Mouse (Mus musculus) forebrain, embryonic 16.5 days (tissue): ENCODE data around the gene Tmx2. TPM values are rescaled to one million over a fixed set of nuclear protein-coding genes. Genes with fewer than 3 reads are reported as not detected.

Experiments
- ATAC-seq: fragments of 200-750 bp; cut with Nextera tagmentation; 2 replicates; pipeline ENCODE4 v1.8.0; 2017; ENCODE audit warnings: mild to moderate bottlenecking, moderate library complexity
- H3K27ac ChIP-seq: fragments of 300-500 bp; sonication (generic); 2 replicates; pipeline ENCODE4 v1.5.1; 2014; ENCODE audit warnings: low read length, control low read depth
- H3K27me3 ChIP-seq: fragments of 300-500 bp; sonication (generic); replicated peaks from 2 replicates; pipeline ENCODE4 v1.6.1; 2014; ENCODE audit warnings: low read length; ENCODE audit not compliant: control insufficient read depth, insufficient read depth
- H3K36me3 ChIP-seq: fragments of 300-500 bp; sonication (generic); 2 replicates; pipeline ENCODE4 v1.6.1; 2014; ENCODE audit not compliant: control insufficient read depth, insufficient read depth
- H3K4me1 ChIP-seq: fragments of 300-500 bp; sonication (generic); replicated peaks from 2 replicates; pipeline ENCODE4 v1.6.1; 2014; ENCODE audit warnings: low read length; ENCODE audit not compliant: control insufficient read depth, insufficient read depth
- H3K4me2 ChIP-seq: fragments of 300-500 bp; sonication (generic); 2 replicates; pipeline ENCODE4 v1.6.1; 2014; ENCODE audit warnings: mild to moderate bottlenecking, low read length, control low read depth
- H3K4me3 ChIP-seq: fragments of 300-500 bp; sonication (generic); replicated peaks from 2 replicates; pipeline ENCODE4 v1.5.1; 2014; ENCODE audit warnings: mild to moderate bottlenecking, low read length, control low read depth
- H3K9ac ChIP-seq: fragments of 300-500 bp; sonication (generic); replicated peaks from 2 replicates; pipeline ENCODE4 v1.6.1; 2014; ENCODE audit warnings: low read depth, low read length, control low read depth
- H3K9me3 ChIP-seq: fragments of 300-500 bp; sonication (generic); 2 replicates; pipeline ENCODE4 v1.6.1; 2016; ENCODE audit warnings: low read length; ENCODE audit not compliant: control insufficient read depth
- WGBS: fragments of 180-500 bp; shearing (Covaris S2); extraction: QIAGEN DNeasy Blood & Tissue Kit; methylation state at CpG from one replicate; pipeline ENCODE4 v1.1.7; 2014; 5-methylcytosine and 5-hydroxymethylcytosine counted together
- polyA plus RNA-seq: library from polyadenylated mRNA; unstranded; fragments of >200 nt; fragmentation: Nextera tagmentation; extraction: Ambion mirVana; gene quantifications from 2 replicates; pipeline ENCODE4 v1.2.1, GENCODE M21; 2015

Gene Tmx2
- polyA plus RNA-seq, 1 experiment from 2014 or later: 231 TPM

GRCm38 (mm10) chr2:84670569-84670933 is 8.4 kb downstream of the Tmx2 start, which contains the start of gene Selenoh:
Selenoh (minus strand) TSS chr2:84670770.
- H3K4me2 ChIP-seq: peak within 1 kb of the TSS; percentile 77
- H3K4me3 ChIP-seq: peak within 1 kb of the TSS; percentile 100
- H3K4me1 ChIP-seq: peaks cover 14% of the 10 kb centered on the region
- H3K27me3 ChIP-seq: no peaks in the 10 kb centered on the region
- ATAC-seq: peak; percentile 99
- 1% methylated on average over 20 of the region's 20 CpGs for WGBS
- peaks cover 17% of the 10 kb centered on the region for H3K36me3 ChIP-seq
- H3K9ac ChIP-seq: peak within 1 kb of the TSS; percentile 94
- H3K9me3 ChIP-seq: no peaks in the 10 kb centered on the region
- peak within 1 kb of the TSS; percentile 95 for H3K27ac ChIP-seq

DNA sequence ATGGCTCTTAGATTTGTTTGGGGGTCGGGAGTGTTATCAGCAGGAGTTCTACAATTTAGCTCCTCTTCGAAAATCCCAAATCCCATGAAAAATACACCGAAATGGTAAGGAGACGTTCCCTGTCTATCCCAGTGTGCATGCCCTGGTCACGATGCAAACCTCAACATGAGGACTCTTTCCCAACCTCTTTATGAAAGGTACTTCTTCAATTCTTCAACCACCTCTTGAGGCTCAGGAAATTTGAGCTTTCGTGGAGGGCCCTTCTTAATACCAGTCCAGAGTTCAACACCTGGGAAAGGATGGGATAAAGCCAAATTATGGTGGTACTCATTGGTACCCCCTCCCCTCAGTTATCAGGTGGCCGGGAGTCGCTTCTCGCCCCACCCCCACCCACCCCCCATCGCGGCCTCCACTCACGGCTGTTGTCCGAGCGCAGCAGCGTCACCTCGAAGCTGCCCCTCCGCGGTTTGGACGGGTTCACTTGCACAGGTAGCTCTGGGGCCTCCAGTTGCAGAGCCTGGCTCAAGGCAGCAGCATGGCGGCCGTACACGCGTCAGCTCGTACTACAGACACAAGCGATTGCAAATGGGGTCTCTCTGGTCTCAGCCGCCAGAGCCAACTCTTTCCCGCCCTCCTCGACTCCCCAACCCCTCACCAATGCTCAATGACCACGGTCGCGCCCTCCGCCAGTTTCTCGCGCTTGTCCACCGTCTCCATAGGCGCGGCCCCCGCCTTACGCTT is 8.9 kb downstream of the Tmx2 start:
- peak overlapping the region; percentile 95 for H3K27ac ChIP-seq
- WGBS: 1% methylated on average over 39 of the region's 39 CpGs
- H3K27me3 ChIP-seq: no peaks in the 10 kb centered on the region
- peak; percentile 74 for ATAC-seq
- peak overlapping the region; percentile 100 for H3K4me3 ChIP-seq
- peaks cover 14% of the 10 kb centered on the region for H3K36me3 ChIP-seq
- H3K4me2 ChIP-seq: peak overlapping the region; percentile 77
- H3K9me3 ChIP-seq: no peaks in the 10 kb centered on the region
- peaks cover 14% of the 10 kb centered on the region for H3K4me1 ChIP-seq
- H3K9ac ChIP-seq: peak overlapping the region; percentile 94

DNA sequence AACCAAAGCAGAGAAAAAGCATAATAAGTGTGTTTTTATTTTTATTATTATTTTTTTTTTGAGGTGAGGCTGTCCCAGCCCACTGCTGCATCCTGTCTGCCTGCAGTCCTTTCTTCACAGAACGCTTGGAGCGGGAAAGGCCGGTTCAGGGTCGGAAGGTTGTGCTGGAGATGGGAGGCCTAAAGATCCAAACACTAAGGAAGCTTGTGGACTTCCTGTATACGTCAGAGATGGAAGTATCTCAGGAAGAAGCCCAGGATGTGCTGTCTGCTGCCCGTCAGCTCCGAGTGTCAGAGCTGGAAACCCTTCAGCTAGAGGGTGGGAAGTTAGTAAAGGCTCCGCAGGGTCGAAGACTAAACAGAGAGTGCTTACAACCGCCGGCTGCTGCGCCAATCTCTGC is 12.9 kb downstream of the Tmx2 start:
- Histone ChIP-seq H3K9ac (no peak overlapping the region), H3K27me3 (no peaks in the 10 kb centered on the region), H3K4me3 (no peak overlapping the region), H3K4me2 (no peak overlapping the region), H3K27ac (no peak overlapping the region), H3K9me3 (no peaks in the 10 kb centered on the region), H3K4me1 (peaks cover 12% of the 10 kb centered on the region), H3K36me3 (no peaks in the 10 kb centered on the region)
- no peak for ATAC-seq
- WGBS: 65% methylated on average over 12 of the region's 12 CpGs

DNA sequence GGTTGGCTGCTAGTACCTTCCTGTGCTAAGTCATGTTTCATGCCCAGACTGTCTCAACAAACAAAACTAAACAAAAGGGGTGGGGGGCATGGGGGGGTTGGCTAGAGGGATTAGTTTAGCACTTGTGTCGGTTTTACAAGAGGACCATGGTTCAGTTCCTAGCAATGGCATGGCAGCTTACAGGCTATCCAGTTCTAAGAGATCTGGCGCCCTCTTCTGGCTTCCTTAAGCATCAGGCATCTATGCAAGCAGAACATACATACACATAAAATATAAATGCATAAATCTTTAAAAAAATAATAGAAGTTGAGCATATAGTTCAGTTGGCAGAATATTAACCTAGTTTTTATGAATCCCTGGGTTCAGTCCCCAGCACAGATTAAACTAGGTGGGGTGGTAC is 16.1 kb downstream of the Tmx2 start:
- Histone ChIP-seq H3K36me3 (no peaks in the 10 kb centered on the region), H3K4me1 (no peaks in the 10 kb centered on the region), H3K4me2 (no peak overlapping the region), H3K4me3 (no peak overlapping the region), H3K27me3 (no peaks in the 10 kb centered on the region), H3K9me3 (no peaks in the 10 kb centered on the region), H3K9ac (no peak overlapping the region), H3K27ac (no peak overlapping the region)
- ATAC-seq: no peak
- 14% methylated on average over 2 of the region's 2 CpGs for WGBS

GRCm38 (mm10) chr2:84660253-84660652 is 18.7 kb downstream of the Tmx2 start:
- Histone ChIP-seq H3K27ac (no peak overlapping the region), H3K27me3 (no peaks in the 10 kb centered on the region), H3K36me3 (no peaks in the 10 kb centered on the region), H3K4me3 (no peak overlapping the region), H3K9ac (no peak overlapping the region), H3K4me1 (no peaks in the 10 kb centered on the region), H3K9me3 (no peaks in the 10 kb centered on the region), H3K4me2 (no peak overlapping the region)
- no peak for ATAC-seq
- WGBS: 72% methylated on average over 3 of the region's 3 CpGs

DNA sequence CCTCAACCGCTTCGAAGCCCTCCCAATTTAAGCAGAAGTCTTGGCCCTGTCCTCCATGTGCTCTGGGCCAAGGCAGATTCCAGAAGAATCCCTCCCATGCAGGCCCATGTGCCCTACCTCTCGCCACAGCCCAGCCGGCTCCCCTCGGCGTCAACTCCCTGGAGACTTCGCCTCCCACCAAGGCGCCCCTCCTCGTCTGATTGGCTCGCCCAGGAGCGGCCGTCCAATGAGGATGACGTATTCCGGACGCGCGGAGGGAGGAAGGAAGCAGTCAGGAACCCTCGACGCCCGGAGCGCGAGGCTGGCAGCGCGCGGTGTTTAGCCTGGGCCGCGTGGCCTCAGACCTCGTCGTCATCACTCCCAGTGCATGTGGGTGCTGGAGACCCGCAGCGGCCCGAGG is 20.1 kb downstream of the Tmx2 start, which contains the start of gene Btbd18:
Btbd18 (plus strand) TSS at position 274 of the 400 bp plus-strand sequence.
- no peak within 1 kb of the TSS for H3K9ac ChIP-seq
- no peaks in the 10 kb centered on the region for H3K36me3 ChIP-seq
- 93% methylated on average over 32 of the region's 32 CpGs for WGBS
- H3K4me1 ChIP-seq: no peaks in the 10 kb centered on the region
- no peak within 1 kb of the TSS for H3K4me3 ChIP-seq
- H3K27me3 ChIP-seq: no peaks in the 10 kb centered on the region
- ATAC-seq: no peak
- H3K27ac ChIP-seq: no peak within 1 kb of the TSS
- H3K4me2 ChIP-seq: no peak within 1 kb of the TSS
- H3K9me3 ChIP-seq: no peaks in the 10 kb centered on the region

- Histone ChIP-seq H3K4me2 (no peak overlapping the region), H3K27ac (no peak overlapping the region), H3K4me1 (peaks cover 2% of the 10 kb centered on the region; the same call in 1 of the 2 replicates), H3K27me3 (no peaks in the 10 kb centered on the region), H3K9ac (no peak overlapping the region), H3K9me3 (no peaks in the 10 kb centered on the region), H3K36me3 (no peaks in the 10 kb centered on the region), H3K4me3 (no peak overlapping the region)
- WGBS: 81% methylated on average over 1 of the region's 1 CpGs
- ATAC-seq: no peak
Observed at GRCm38 (mm10) chr2:84655864-84656263, 23.1 kb downstream of the Tmx2 start.

DNA sequence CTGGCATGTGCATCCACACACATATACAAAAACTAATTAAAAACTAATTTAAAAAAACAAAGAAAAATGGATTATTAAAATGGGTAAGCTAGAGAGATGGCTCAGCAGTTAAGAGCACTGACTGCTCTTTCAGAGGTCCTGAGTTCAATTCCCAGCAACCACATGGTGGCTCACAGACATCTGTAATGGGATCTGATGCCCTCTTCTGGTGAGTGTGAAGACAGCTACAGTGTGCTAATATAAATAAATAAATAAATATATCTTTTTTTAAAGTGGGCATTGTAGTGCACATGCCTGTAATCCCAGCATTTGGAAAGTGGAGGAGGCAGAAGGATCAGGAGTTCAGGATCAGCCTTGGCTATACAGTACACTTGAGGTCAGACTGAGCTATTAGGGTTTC is 25.6 kb downstream of the Tmx2 start:
- H3K27ac ChIP-seq: no peak overlapping the region
- no peaks in the 10 kb centered on the region for H3K36me3 ChIP-seq
- H3K4me3 ChIP-seq: no peak overlapping the region

GRCm38 (mm10) chr2:84650464-84651195 is 28.3 kb downstream of the Tmx2 start, which contains the start of gene Ctnnd1:
Ctnnd1 (minus strand) TSS chr2:84650765.
- Histone ChIP-seq H3K4me1 (peaks cover 11% of the 10 kb centered on the region), H3K4me2 (peak within 1 kb of the TSS; percentile 77), H3K27ac (peak within 1 kb of the TSS; percentile 96), H3K9ac (peak within 1 kb of the TSS; percentile 75), H3K27me3 (no peaks in the 10 kb centered on the region), H3K4me3 (peak within 1 kb of the TSS; percentile 76), H3K9me3 (no peaks in the 10 kb centered on the region), H3K36me3 (no peaks in the 10 kb centered on the region)
- 0% methylated on average over 15 of the region's 15 CpGs for WGBS
- ATAC-seq: peak; percentile 100

More for the DNA sequence above, 25.6 kb downstream of the Tmx2 start:
- ATAC-seq: no peak
- H3K4me2 ChIP-seq: no peak overlapping the region
- no peaks in the 10 kb centered on the region for H3K27me3 ChIP-seq
- H3K9ac ChIP-seq: no peak overlapping the region
- H3K4me1 ChIP-seq: peaks cover 2% of the 10 kb centered on the region; the same call in 1 of the 2 replicates
- no peaks in the 10 kb centered on the region for H3K9me3 ChIP-seq
